Mouse (Mus musculus) gastrocnemius, adult 8-10 months (tissue): ENCODE measurements around the gene Tgif2. TPM values are rescaled to one million over a fixed set of nuclear protein-coding genes. Genes with fewer than 3 reads are reported as not detected.
"Not testable (repeated sequence)": the region's sequence is repeated elsewhere in the genome, so short reads cannot be mapped to it uniquely, and the experiment has no call there.

ENCODE experiments used
- DNase-seq, 2 experiments: peaks; one replicate each; pipeline ENCODE4 v3.0.0; 2022; ENCODE audit warnings: low spot score in 2 of 2
- total RNA-seq, 4 experiments: library from RNA; stranded (reverse); gene quantifications; 2 replicates each; pipeline ENCODE4 v1.2.4; 2022

The Tgif2 gene
- total RNA-seq, 4 experiments from 2014 or later, result 0.16 to 0.38 (median 0.17) TPM; not detected in 1

- no peak for DNase-seq
These were observed 34.4 kb downstream of the Tgif2 start for GRCm38 (mm10) chr2:156874047-156874759.

DNA sequence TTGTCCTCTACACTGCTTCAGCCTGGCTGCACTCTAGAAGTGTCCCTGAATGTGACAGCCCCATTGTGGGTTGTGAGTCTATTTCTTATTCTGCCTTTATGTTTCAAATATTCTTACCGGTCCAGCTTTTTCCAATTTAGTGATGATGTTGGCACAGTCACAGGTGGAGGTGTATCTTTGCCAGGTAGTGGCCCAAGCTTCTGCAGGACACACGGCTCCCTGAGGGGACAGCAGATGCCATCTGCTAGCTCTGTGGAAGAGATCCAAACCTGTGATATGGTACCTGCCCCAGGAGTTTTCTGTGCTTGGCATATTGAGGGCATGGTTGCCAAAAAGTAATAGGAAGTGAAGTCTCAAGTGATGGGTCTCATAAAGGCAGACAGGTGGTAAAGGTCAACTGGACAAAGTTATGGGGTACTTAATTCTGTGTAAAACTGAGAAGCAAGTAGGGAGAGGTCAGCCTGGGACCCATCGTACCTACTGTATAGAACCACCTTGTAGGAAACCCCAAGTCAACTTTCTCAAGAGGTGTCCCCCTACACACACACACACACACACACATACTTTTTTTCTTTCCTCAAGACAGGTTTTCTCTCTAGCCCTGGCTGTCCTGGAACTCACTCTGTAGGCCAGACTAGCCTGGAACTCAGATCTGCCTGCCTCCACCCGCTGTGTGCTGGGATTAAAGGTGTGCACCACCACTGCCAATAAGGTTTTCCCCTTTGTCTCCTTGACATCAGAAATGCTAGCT, 35.1 kb downstream of the Tgif2 start:
- DNase-seq, result no peak

GRCm38 (mm10) chr2:156877726-156878125, 37.9 kb downstream of the Tgif2 start:
- DNase-seq, result no peak

GRCm38 (mm10) chr2:156879541-156879940, 39.7 kb downstream of the Tgif2 start:
- DNase-seq, result no peak

- DNase-seq, result no peak
These were observed 42.7 kb downstream of the Tgif2 start for GRCm38 (mm10) chr2:156882431-156883001.

DNA sequence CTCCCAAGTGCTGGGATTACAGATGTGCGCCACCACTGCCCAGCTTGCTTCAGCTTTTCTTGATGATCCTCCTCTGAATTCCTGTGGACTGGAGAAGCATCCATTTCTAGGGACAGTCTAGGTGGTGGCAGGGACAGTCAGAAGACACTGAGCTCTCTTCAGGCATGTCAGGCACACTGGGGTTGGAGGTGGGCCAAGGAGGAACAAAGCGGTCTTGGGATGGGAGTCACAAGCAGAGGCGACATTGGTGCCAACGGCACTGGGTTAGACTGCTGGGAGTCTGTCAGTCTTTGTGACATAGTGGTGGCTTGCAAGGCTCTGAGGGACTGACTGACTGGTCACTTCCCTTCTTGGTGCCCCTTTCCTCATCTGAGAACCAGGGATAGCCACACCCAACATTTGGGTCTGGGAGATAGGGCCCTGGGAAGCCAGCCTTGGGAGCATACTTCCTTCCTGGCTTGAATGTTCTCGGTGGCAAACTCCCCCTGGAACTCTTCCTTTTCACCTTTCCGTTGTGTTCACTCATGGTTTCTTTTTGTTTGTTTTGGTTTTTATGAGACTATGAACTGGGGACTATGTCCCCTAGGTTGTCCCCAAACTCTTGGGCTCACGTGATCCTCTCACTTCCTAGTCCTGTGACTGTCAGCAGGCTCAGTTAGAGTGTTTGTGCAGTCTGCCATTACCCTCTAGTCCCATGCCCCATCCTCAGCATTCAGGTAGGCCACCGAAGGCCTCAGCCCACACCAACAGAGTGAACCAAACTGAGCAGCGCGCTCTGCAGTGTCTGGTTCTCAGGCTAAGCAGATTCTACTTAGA, 44.8 kb downstream of the Tgif2 start:
- no peak for DNase-seq

DNA sequence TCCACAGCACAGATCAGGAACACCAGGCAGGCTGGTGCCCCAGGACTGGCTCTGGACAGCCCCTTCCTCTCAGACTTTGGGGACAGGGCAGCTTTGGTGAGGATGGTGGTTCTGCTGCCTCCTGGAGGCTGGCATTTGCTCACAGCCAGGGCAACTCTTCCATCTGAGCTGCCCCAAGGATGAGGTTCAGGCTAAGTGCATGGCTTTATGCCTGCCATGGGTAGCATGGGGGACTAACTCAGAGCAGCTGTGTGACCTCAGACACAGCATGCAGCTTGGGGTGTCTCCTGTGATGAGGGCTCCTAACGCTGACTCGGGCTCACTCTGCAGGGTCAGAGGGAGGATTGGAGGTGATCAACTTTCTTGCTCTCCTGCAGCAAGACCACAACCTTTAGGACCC, 45.9 kb downstream of the Tgif2 start:
- not testable (repeated sequence) for DNase-seq

DNA sequence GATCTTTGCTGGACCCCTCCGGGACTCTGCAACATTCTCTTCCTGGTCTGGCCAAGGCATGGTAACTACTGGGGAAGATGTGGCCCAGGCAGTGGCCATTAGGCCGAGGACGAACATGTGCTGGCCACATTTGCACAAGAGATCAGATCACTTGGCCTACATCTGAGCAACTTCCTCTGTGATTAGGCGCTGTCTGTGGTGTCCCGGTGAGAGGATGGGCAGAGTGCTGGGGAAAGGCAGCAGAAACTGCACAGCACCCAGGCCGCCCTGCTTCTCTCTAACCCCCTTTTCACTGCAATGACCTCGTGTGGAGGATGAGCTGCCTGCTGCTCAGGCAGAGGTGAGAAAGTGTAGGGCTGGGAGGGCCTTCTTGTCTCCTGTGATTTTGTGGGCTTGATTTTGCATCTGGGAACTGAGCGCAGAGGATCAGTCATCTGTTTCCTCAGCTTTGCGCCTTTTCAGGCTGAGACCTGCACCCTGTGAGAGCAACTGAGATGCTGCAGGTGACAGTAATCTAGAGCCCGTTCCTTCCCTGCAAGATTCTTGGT, 46.4 kb downstream of the Tgif2 start:
- DNase-seq, result no peak

GRCm38 (mm10) chr2:156887017-156887416, 47.2 kb downstream of the Tgif2 start, which contains the start of gene Sla2:
Gene Sla2, minus strand, starts transcription at chr2:156887192.
- DNase-seq, result no peak

GRCm38 (mm10) chr2:156888490-156888889, 48.7 kb downstream of the Tgif2 start:
- no peak for DNase-seq

DNA sequence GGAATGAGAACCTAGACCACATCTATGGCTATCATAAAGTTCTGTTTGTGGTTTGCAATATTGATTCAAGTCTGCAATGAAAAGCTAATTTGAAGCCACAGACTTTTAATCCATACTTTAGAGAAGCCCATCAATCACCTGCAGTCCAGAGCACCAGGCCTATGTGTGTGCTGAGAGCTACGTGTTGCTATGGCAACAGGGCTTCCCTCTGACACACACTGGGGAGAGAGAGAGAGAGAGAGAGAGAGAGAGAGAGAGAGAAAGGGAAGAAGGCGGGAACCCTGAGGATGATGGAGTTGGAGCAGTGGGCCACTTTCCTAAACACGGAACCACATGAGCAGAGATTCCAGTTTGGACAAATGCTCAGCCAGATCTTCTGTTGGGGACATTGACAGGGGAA, 52.4 kb downstream of the Tgif2 start:
- no peak for DNase-seq

DNA sequence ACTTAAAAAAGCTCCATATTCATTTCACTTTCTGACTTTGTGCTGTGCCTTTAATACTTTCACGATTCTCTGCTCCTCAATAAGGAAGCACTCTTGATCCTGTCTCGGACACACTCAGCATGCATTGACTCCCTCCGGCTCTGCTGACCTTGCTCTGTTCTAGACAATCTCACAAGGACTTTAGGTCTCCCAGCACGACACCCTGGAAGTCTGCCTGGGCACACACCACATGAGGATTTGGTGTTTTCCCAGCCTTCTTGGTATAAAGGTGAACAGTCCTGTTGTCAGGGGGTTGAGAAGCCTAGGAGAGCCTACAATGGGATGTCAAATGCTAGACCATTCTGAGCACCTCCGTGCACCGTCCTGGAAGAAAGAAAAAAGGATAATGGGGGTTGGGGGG, 53.0 kb downstream of the Tgif2 start:
- DNase-seq, result no peak

GRCm38 (mm10) chr2:156894496-156895265, 54.9 kb downstream of the Tgif2 start:
- no peak for DNase-seq

DNA sequence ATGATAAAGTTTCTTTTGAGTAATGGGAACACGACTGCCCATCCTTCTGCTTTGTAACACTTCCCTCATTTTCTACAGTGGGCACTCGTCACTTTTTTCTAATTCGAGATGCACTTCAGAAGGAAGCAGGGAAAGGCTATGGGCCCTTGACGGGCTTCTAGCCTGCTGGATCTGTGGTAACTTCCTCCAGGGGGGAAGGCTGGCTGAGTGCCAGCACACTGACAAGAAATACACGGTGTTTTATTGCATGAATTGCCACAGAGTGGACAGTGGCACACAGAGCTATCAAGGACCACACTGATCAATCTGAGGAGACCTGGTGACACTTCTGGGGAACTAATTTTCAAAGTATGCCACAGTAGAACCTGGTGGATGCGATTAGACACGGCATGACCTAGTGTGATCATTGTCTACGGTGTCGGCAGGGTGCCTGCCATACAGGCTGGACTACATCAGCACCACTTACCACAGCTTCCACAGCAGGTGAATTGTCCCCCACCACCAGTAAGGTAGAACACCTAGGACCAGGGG, 56.6 kb downstream of the Tgif2 start:
- DNase-seq, result no peak

DNA sequence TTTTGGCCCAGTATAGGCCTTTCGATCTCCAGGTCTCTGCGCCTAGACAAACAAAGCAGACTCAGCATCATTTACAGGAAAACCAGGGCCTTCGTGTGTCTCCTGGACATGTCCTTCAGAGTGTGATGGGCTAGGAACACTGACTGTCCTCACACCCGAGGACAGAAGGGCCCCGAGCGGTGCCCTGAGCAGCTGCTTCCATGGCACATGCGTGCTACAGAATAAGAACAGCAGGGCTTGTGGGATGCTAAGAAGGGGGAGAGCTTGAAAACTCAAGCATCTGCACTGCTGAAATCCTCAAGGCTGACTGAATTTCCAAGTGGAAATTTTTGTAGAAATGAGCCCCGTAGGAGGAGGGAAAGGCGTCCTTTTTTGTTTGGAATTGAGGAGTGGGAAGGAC, 57.2 kb downstream of the Tgif2 start:
- DNase-seq, result no peak

DNA sequence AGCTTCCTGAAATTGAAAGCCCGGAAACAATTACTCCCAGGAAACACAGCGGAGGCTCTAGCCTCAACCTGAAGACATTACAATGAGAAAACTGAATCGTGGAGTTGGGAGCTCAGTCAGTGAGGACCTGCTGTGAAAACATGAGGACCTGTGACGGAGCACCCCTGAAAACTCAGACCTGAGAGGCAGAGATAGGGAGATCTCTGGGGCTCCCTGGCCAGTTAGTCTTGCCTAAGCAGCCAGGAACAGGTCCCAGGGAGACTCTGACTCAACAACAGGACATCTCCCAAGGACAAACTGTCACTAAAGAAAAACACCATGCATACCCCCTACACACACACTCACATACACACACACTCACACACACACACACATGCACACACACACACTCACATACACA, 58.6 kb downstream of the Tgif2 start:
- DNase-seq, result no peak

GRCm38 (mm10) chr2:156899184-156899583, 59.4 kb downstream of the Tgif2 start:
- DNase-seq, result no peak

GRCm38 (mm10) chr2:156901344-156901743, 61.5 kb downstream of the Tgif2 start:
- no peak for DNase-seq

DNA sequence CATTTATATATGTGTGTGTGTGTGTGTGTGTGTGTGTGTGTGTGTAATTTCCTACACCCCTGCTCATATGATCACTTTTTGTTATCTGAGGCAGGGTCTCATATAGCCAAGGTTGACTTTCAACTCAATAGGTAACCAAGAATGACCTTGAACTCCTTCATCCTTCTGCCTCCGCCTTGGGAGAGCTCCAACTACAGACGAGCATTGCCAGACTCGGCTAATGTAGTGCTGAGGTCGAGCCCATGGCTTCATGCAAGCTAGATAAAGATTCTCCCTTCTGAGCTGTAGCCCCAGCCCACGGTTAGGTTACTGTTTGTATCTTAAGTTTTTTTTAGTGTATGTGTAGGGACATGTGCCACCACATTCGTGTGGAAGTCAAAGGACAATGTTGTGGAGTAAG, 62.1 kb downstream of the Tgif2 start:
- DNase-seq, result no peak

- not testable (repeated sequence) for DNase-seq
These were observed 62.6 kb downstream of the Tgif2 start for GRCm38 (mm10) chr2:156902411-156902810.
